Mouse (Mus musculus) megakaryocyte, embryonic 14.5 days (primary cell): Measurements from ENCODE around the gene Trp53rka.

Source experiments
- FLI1 ChIP-seq: IDR thresholded peaks from 2 replicates; pipeline ENCODE4 v1.6.1; 2012; ENCODE audit warnings: low read length, inconsistent platforms, mixed read lengths
- GATA1 ChIP-seq: IDR thresholded peaks from 3 replicates; pipeline ENCODE4 v1.6.1; 2012; ENCODE audit warnings: mixed read lengths, low read length, inconsistent platforms, borderline replicate concordance

GRCm38 (mm10) chr2:165470167-165470566 is 23.0 kb downstream of the Trp53rka start:
- no peak for TF ChIP-seq GATA1
- TF ChIP-seq FLI1: no peak
